Mouse (Mus musculus) liver (tissue): ENCODE results near the gene Cep128.
"Not testable (repeated sequence)": the region's sequence is repeated elsewhere in the genome, so short reads cannot be mapped to it uniquely, and the experiment has no call there.

Source experiments
- DNase-seq: peaks from one replicate; pipeline ENCODE4 v3.0.0-alpha.2; 2020; ENCODE audit warnings: mixed read lengths

Gene Cep128

GRCm38 (mm10) chr12:91384281-91385017 lies at the start of gene Cep128, which contains the start of gene Tshr:
Gene Cep128, minus strand, starts transcription at chr12:91384409.
Gene Tshr, plus strand, starts transcription at chr12:91384563.
- peak; percentile 96 for DNase-seq

- DNase-seq: no peak
These were observed 42.9 kb upstream of the Cep128 start for GRCm38 (mm10) chr12:91427129-91427528.

- no peak for DNase-seq
These were observed 42.3 kb upstream of the Cep128 start for GRCm38 (mm10) chr12:91426499-91426898.

- DNase-seq: peak; percentile 13
These were observed 39.1 kb upstream of the Cep128 start for GRCm38 (mm10) chr12:91423125-91423820.

- DNase-seq: no peak
These were observed 37.1 kb upstream of the Cep128 start for GRCm38 (mm10) chr12:91421272-91421671.

- DNase-seq: peak; percentile 68
These were observed 34.6 kb upstream of the Cep128 start for GRCm38 (mm10) chr12:91418791-91419190.

GRCm38 (mm10) chr12:91416828-91417227 lies 32.6 kb upstream of the Cep128 start:
- DNase-seq: no peak

- DNase-seq: no peak
These were observed 30.9 kb upstream of the Cep128 start for GRCm38 (mm10) chr12:91415112-91415511.

- no peak for DNase-seq
These were observed 28.4 kb upstream of the Cep128 start for GRCm38 (mm10) chr12:91412461-91413182.

- no peak for DNase-seq
These were observed 26.1 kb upstream of the Cep128 start for GRCm38 (mm10) chr12:91410306-91410705.

GRCm38 (mm10) chr12:91401049-91401352 lies 16.8 kb upstream of the Cep128 start:
- no peak for DNase-seq

GRCm38 (mm10) chr12:91400232-91401048 lies 16.2 kb upstream of the Cep128 start:
- peak; percentile 67 for DNase-seq

GRCm38 (mm10) chr12:91383516-91384264 lies 519 bp downstream of the Cep128 start:
- peak; percentile 62 for DNase-seq

- no peak for DNase-seq
These were observed 15.0 kb downstream of the Cep128 start for GRCm38 (mm10) chr12:91369173-91369572.

- peak; percentile 74 for DNase-seq
These were observed 30.4 kb downstream of the Cep128 start for GRCm38 (mm10) chr12:91353783-91354182.

GRCm38 (mm10) chr12:91338656-91339055 lies 45.6 kb downstream of the Cep128 start:
- not testable (repeated sequence) for DNase-seq

GRCm38 (mm10) chr12:91327527-91327926 lies 56.7 kb downstream of the Cep128 start:
- DNase-seq: peak; percentile 58

GRCm38 (mm10) chr12:91326104-91326503 lies 58.1 kb downstream of the Cep128 start:
- no peak for DNase-seq

- no peak for DNase-seq
These were observed 69.2 kb downstream of the Cep128 start for GRCm38 (mm10) chr12:91315026-91315425.

GRCm38 (mm10) chr12:91313974-91314587 lies 70.1 kb downstream of the Cep128 start:
- DNase-seq: no peak

- DNase-seq: no peak
These were observed 71.6 kb downstream of the Cep128 start for GRCm38 (mm10) chr12:91312591-91312990.

GRCm38 (mm10) chr12:91307733-91308132 lies 76.5 kb downstream of the Cep128 start:
- DNase-seq: no peak
